Mouse (Mus musculus): ENCODE measurements around the gene Enox1.

Gene Enox1

GRCm38 (mm10) chr14:77458217-77458616, 301.7 kb downstream of the Enox1 start:
- no peak for DNase-seq (ENCODE audit: low spot score)

- DNase-seq (ENCODE audit: low spot score): no peak
Measured at GRCm38 (mm10) chr14:77463919-77464318, 307.4 kb downstream of the Enox1 start.

GRCm38 (mm10) chr14:77464782-77465181, 308.2 kb downstream of the Enox1 start:
- DNase-seq (ENCODE audit: low spot score): no peak

- no peak for DNase-seq (ENCODE audit: low spot score)
Measured at GRCm38 (mm10) chr14:77470577-77470976, 314.0 kb downstream of the Enox1 start.

GRCm38 (mm10) chr14:77473501-77473900, 316.9 kb downstream of the Enox1 start:
- no peak for DNase-seq (ENCODE audit: low spot score)

- DNase-seq (ENCODE audit: low spot score): no peak
Measured at GRCm38 (mm10) chr14:77474026-77474425, 317.5 kb downstream of the Enox1 start.

GRCm38 (mm10) chr14:77475134-77475820, 318.7 kb downstream of the Enox1 start:
- no peak for DNase-seq (ENCODE audit: low spot score)

GRCm38 (mm10) chr14:77477704-77478103, 321.1 kb downstream of the Enox1 start:
- no peak for DNase-seq (ENCODE audit: low spot score)

GRCm38 (mm10) chr14:77478210-77478609, 321.6 kb downstream of the Enox1 start:
- no peak for DNase-seq (ENCODE audit: low spot score)

GRCm38 (mm10) chr14:77478692-77479091, 322.1 kb downstream of the Enox1 start:
- no peak for DNase-seq (ENCODE audit: low spot score)

GRCm38 (mm10) chr14:77483076-77483475, 326.5 kb downstream of the Enox1 start:
- peak; percentile 7 for DNase-seq (ENCODE audit: low spot score)

- DNase-seq (ENCODE audit: low spot score): no peak
Measured at GRCm38 (mm10) chr14:77484951-77485447, 328.4 kb downstream of the Enox1 start.

GRCm38 (mm10) chr14:77490699-77491098, 334.1 kb downstream of the Enox1 start:
- DNase-seq (ENCODE audit: low spot score): no peak

GRCm38 (mm10) chr14:77491731-77492130, 335.2 kb downstream of the Enox1 start:
- no peak for DNase-seq (ENCODE audit: low spot score)

GRCm38 (mm10) chr14:77499996-77500581, 343.5 kb downstream of the Enox1 start:
- DNase-seq (ENCODE audit: low spot score): no peak

- no peak for DNase-seq (ENCODE audit: low spot score)
Measured at GRCm38 (mm10) chr14:77504458-77505135, 348.0 kb downstream of the Enox1 start.

- DNase-seq (ENCODE audit: low spot score): no peak
Measured at GRCm38 (mm10) chr14:77506341-77506740, 349.8 kb downstream of the Enox1 start.

GRCm38 (mm10) chr14:77508036-77508435, 351.5 kb downstream of the Enox1 start:
- DNase-seq (ENCODE audit: low spot score): no peak

- DNase-seq (ENCODE audit: low spot score): no peak
Measured at GRCm38 (mm10) chr14:77509042-77509441, 352.5 kb downstream of the Enox1 start.

- DNase-seq (ENCODE audit: low spot score): no peak
Measured at GRCm38 (mm10) chr14:77509924-77510323, 353.4 kb downstream of the Enox1 start.

GRCm38 (mm10) chr14:77511137-77511870, 354.7 kb downstream of the Enox1 start:
- DNase-seq (ENCODE audit: low spot score): no peak

- DNase-seq (ENCODE audit: low spot score): no peak
Measured at GRCm38 (mm10) chr14:77518017-77518416, 361.5 kb downstream of the Enox1 start.
